ENCODE assay signal across 9 mouse cellular contexts in genomic region chr8:84083829-84084241, GRCm38 (mm10). TPM values are rescaled to one million over a fixed set of nuclear protein-coding genes. Genes with fewer than 3 reads are reported as not detected.
DNase-seq lines count a peak whose midpoint lies in the region; ATAC-seq and TF ChIP-seq lines count a peak whose summit lies in the region.
"Had no signal": no experiment of that assay in that cellular context is flagged by ENCODE, and none has a peak within 500 bp of the region (broad histone marks: within the 10 kb centered on the region; RNA-seq: fewer than 3 reads in every experiment).

No protein-coding gene starts in this region.

- no peak overlapping the region for H3K4me3 ChIP-seq in left cerebral cortex, adult 2 months

- DNase-seq in adrenal gland, adult 2 months = peak; percentile 76
- no peak for DNase-seq in adrenal gland, postnatal 4 days (ENCODE audit: low spot score in 2 of 2)
- peak; percentile 46 for DNase-seq in brain, embryonic 14.5 days (ENCODE audit: low read depth)
- DNase-seq in kidney, adult 11 months = peak; percentile 91
- DNase-seq in lung, postnatal 25 days (ENCODE audit: low spot score) = peak; percentile 41
- DNase-seq in left cerebral cortex, adult 2 months (ENCODE audit: extremely low spot score in 1 of 2, low spot score in 2 of 2) = no peak
- no peak for DNase-seq in heart, postnatal 25 days (ENCODE audit: low spot score)

- intact Hi-C loops in left cerebral cortex, adult 2 months (cut with DNase I) = no loop called here
- intact Hi-C loops in heart, postnatal 25 days (cut with DNase I) = no loop called here

- no peak for TF ChIP-seq POLR2A in brain, embryonic 14.5 days (IDR thresholded peaks at IDR 0.05; ENCODE audit: borderline replicate concordance, extremely low read depth, insufficient read depth, insufficient read length, poor library complexity, severe bottlenecking)

- H3K27ac ChIP-seq in left cerebral cortex, adult 2 months = no peak overlapping the region

- ATAC-seq in CD4-positive, CD25-positive, alpha-beta regulatory T cell, adult 4 months = no peak

- TF ChIP-seq CTCF in brain, embryonic 14.5 days (IDR thresholded peaks at IDR 0.05; ENCODE audit: borderline replicate concordance, extremely low read depth, insufficient read depth, insufficient read length) = peak; percentile 31; the same call in 1 of the 2 replicates
- no peak; the same call in 1 of the 2 replicates for TF ChIP-seq CTCF in left cerebral cortex, adult 2 months (IDR thresholded peaks at IDR 0.05)

RNA-seq across cellular contexts. Expression of gene Rfx1, which starts 17.2 kb away (rescaled TPM):
- total RNA-seq in adrenal gland, adult 2 months (2021) = 10 to 100 TPM; 17.1 to 19.9 TPM
- polyA plus RNA-seq in adrenal gland, adult 2 months (2012; rRNA removed) = 34.5 and 36.6 TPM in 2 replicates
- 10 to 100 TPM; 17.0 to 18.6 TPM for total RNA-seq in adrenal gland, postnatal 4 days (2021)
- 34.1 and 41.7 TPM in 2 replicates for polyA plus RNA-seq in brain, embryonic 14.5 days (2012; rRNA removed)
- 10 to 100 TPM; 27.1 to 30.0 TPM for total RNA-seq in left cerebral cortex, adult 2 months (2021)
- polyA plus RNA-seq in CD4-positive, CD25-positive, alpha-beta regulatory T cell, adult 4 months (2017; shearing (Covaris generic)) = 10 to 100 TPM; 10.9 to 14.0 TPM
- total RNA-seq in heart, postnatal 25 days (2021) = 1 to 10 TPM; 8.5 to 9.7 TPM

RNA-seq across cellular contexts. Expression of gene Gm10643, which starts 18.9 kb away (rescaled TPM):
- total RNA-seq in adrenal gland, adult 2 months (2021) = 1 to 10 TPM; 1.6 to 4.1 TPM
- 0.36 and 0.55 TPM in 2 replicates for polyA plus RNA-seq in adrenal gland, adult 2 months (2012; rRNA removed)
- total RNA-seq in adrenal gland, postnatal 4 days (2021) = 1 to 10 TPM; 4.0 to 4.2 TPM
- 2.0 and 2.9 TPM in 2 replicates for polyA plus RNA-seq in brain, embryonic 14.5 days (2012; rRNA removed)
- 1 to 10 TPM; 2.8 to 3.5 TPM for total RNA-seq in left cerebral cortex, adult 2 months (2021)
- polyA plus RNA-seq in CD4-positive, CD25-positive, alpha-beta regulatory T cell, adult 4 months (2017; shearing (Covaris generic)) = 1 to 10 TPM; 1.2 to 1.7 TPM
- total RNA-seq in heart, postnatal 25 days (2021) = 1 to 10 TPM; 3.2 to 3.3 TPM

RNA-seq across cellular contexts. Expression of gene Dcaf15, which starts 20.7 kb away (rescaled TPM):
- total RNA-seq in adrenal gland, adult 2 months (2021) = 10 to 100 TPM; 14.4 to 18.2 TPM
- polyA plus RNA-seq in adrenal gland, adult 2 months (2012; rRNA removed) = 60.2 and 62.7 TPM in 2 replicates
- 10 to 100 TPM; 29.3 to 32.0 TPM for total RNA-seq in adrenal gland, postnatal 4 days (2021)
- polyA plus RNA-seq in brain, embryonic 14.5 days (2012; rRNA removed) = 109 and 153 TPM in 2 replicates
- total RNA-seq in left cerebral cortex, adult 2 months (2021) = 10 to 100 TPM; 17.9 to 18.0 TPM
- polyA plus RNA-seq in CD4-positive, CD25-positive, alpha-beta regulatory T cell, adult 4 months (2017; shearing (Covaris generic)) = 10 to 100 TPM; 14.5 to 15.5 TPM
- 1 to 10 TPM; 5.9 to 7.2 TPM for total RNA-seq in heart, postnatal 25 days (2021)

RNA-seq across cellular contexts. Expression of gene Rln3, which starts 39.0 kb away (rescaled TPM):
- total RNA-seq in adrenal gland, adult 2 months (2021) = not detected
- polyA plus RNA-seq in adrenal gland, adult 2 months (2012; rRNA removed) = 0.36 and 0.46 TPM in 2 replicates
- total RNA-seq in adrenal gland, postnatal 4 days (2021) = not detected
- polyA plus RNA-seq in brain, embryonic 14.5 days (2012; rRNA removed) = 0.21 and 0.36 TPM in 2 replicates
- total RNA-seq in left cerebral cortex, adult 2 months (2021) = not detected
- polyA plus RNA-seq in CD4-positive, CD25-positive, alpha-beta regulatory T cell, adult 4 months (2017; shearing (Covaris generic)) = 10 to 100 TPM; 45.1 to 59.1 TPM
- not detected for total RNA-seq in heart, postnatal 25 days (2021)
- total RNA-seq: layer of hippocampus, postnatal 25 days had no signal

RNA-seq across cellular contexts. Expression of gene Il27ra, which starts 41.4 kb away (rescaled TPM):
- 1 to 10 TPM; 2.0 to 2.5 TPM for total RNA-seq in adrenal gland, adult 2 months (2021)
- 2.0 and 2.7 TPM in 2 replicates for polyA plus RNA-seq in adrenal gland, adult 2 months (2012; rRNA removed)
- 1 to 10 TPM; 2.6 to 3.8 TPM for total RNA-seq in adrenal gland, postnatal 4 days (2021)
- polyA plus RNA-seq in brain, embryonic 14.5 days (2012; rRNA removed) = 0.48 and 0.50 TPM in 2 replicates
- under 1 TPM; 0.23 to 0.41 TPM for total RNA-seq in left cerebral cortex, adult 2 months (2021)
- 100 to 1,000 TPM; 261 to 389 TPM for polyA plus RNA-seq in CD4-positive, CD25-positive, alpha-beta regulatory T cell, adult 4 months (2017; shearing (Covaris generic))
- total RNA-seq in heart, postnatal 25 days (2021) = 1 to 10 TPM; 4.0 to 4.2 TPM

Comparison
In these comparisons a context has a peak if more than half of its experiments do, and no peak if none do; other contexts are left out.
1. DNase-seq: peak in adrenal gland, adult 2 months (single experiment), brain, embryonic 14.5 days (single experiment), kidney, adult 11 months (single experiment) and lung, postnatal 25 days (single experiment); none in adrenal gland, postnatal 4 days (0 of 2), left cerebral cortex, adult 2 months (0 of 2) and heart, postnatal 25 days (single experiment).